Mouse (Mus musculus): Measurements from ENCODE around the gene Atxn1.

- no peak for TF ChIP-seq TAL1 (conservative IDR thresholded peaks at IDR 0.05; ENCODE audit: low read depth, low read length)
- TF ChIP-seq CTCF (IDR thresholded peaks at IDR 0.05; ENCODE audit: low read depth, low read length) = no peak
- no peak for TF ChIP-seq GATA1 (IDR thresholded peaks at IDR 0.05; ENCODE audit: borderline replicate concordance, low read length)
- no peak for TF ChIP-seq POLR2AphosphoS5 (IDR thresholded peaks at IDR 0.05; ENCODE audit: insufficient replicate concordance, low read depth, low read length)
- TF ChIP-seq GATA2 (IDR thresholded peaks at IDR 0.05; ENCODE audit: borderline replicate concordance, low read depth, low read length) = no peak
Observed at GRCm38 (mm10) chr13:45768250-45768649, 196.6 kb downstream of the Atxn1 start.
